ENCODE assay signal across 17 mouse cellular contexts in the genomic region with DNA sequence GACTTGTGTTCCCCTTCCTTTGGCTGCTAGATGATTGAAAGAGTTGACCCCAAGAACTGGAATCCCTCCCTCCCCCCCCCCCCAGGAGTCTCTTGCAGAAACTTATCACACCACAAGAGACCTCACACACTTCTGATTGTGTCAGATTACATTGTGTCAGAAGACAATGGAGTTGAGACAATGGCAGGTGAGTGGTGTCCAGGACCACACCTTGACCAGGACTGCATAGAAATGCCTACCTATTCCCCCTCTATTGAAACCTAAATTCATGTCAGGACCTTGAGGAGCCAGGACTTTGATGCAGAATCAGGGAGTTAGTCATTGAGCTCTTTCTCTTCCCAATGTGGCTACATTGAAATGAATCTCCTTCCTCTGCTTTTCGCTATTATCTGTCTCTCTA.
"Had no signal": no experiment of that assay in that cellular context is flagged by ENCODE, and none has a peak within 500 bp of the region (broad histone marks: within the 10 kb centered on the region; RNA-seq: fewer than 3 reads in every experiment).

No protein-coding gene starts in this region.

- ATAC-seq: midbrain, embryonic 13.5 days; midbrain, embryonic 15.5 days had no signal

- H3K36me3 ChIP-seq: midbrain, embryonic 13.5 days; midbrain, embryonic 15.5 days; neural tube, embryonic 13.5 days; neural tube, embryonic 15.5 days; stomach, embryonic 15.5 days had no signal

- H3K4me3 ChIP-seq: megakaryocyte, embryonic 14.5 days; midbrain, embryonic 13.5 days; midbrain, embryonic 15.5 days; neural tube, embryonic 13.5 days; neural tube, embryonic 15.5 days; stomach, embryonic 15.5 days had no signal

- H3K9ac ChIP-seq: liver, embryonic 14.5 days; lung, embryonic 14.5 days; midbrain, embryonic 13.5 days; midbrain, embryonic 15.5 days; neural tube, embryonic 13.5 days; neural tube, embryonic 15.5 days; stomach, embryonic 15.5 days had no signal

- H3K9me3 ChIP-seq: megakaryocyte, embryonic 14.5 days; midbrain, embryonic 13.5 days; midbrain, embryonic 15.5 days; neural tube, embryonic 13.5 days; neural tube, embryonic 15.5 days; stomach, embryonic 15.5 days had no signal

- H3K27me3 ChIP-seq: megakaryocyte, embryonic 14.5 days; midbrain, embryonic 13.5 days; midbrain, embryonic 15.5 days; neural tube, embryonic 13.5 days; neural tube, embryonic 15.5 days; stomach, embryonic 15.5 days had no signal

- DNase-seq: lung, adult 18-20 months; lung, embryonic 14.5 days; lung, postnatal 10 days; lung, postnatal 4 days; retina, postnatal 1 day; right cerebral cortex, adult 18-20 months; right cerebral cortex, postnatal 14 days; thymus, adult 2 months; thymus, postnatal 36 days had no signal

- H3K4me1 ChIP-seq: midbrain, embryonic 13.5 days; midbrain, embryonic 15.5 days; neural tube, embryonic 13.5 days; neural tube, embryonic 15.5 days; stomach, embryonic 15.5 days had no signal

- H3K27ac ChIP-seq: liver, embryonic 14.5 days; midbrain, embryonic 13.5 days; midbrain, embryonic 15.5 days; neural tube, embryonic 13.5 days; neural tube, embryonic 15.5 days; stomach, embryonic 15.5 days; stomach, postnatal 0 days had no signal
